Mouse (Mus musculus): ENCODE data around the gene Adamtsl1. TPM values are rescaled to one million over a fixed set of nuclear protein-coding genes. Genes with fewer than 3 reads are reported as not detected.

Adamtsl1 gene
- polyA plus RNA-seq, 1 experiment from 2014 or later = 3.1 TPM

DNA sequence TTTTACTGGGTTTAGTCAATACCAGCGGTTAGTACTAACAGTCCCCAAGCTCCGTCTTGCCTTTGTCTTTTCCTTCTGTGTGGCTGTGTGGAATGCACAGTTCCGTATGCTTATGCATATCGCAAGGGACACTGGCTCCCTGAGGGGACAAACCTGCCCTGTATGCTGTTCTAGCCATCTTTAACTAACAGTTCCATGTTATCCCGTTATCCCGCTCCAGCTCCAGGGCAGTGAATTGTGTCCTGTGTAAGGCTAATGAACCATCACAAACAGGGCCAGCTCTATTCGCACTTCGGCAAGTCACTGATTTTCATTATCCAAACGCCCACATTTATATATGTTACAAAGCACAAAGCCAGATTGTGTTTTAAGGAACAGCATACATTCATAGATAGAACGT is 656.8 kb downstream of the Adamtsl1 start:
- ATAC-seq = no peak
- Histone ChIP-seq H3K27ac (ENCODE audit: low read depth, low read length) (no peak overlapping the region), H3K36me3 (ENCODE audit: control insufficient read depth, insufficient read depth) (no peaks in the 10 kb centered on the region), H3K27me3 (replicated peaks; ENCODE audit: control insufficient read depth, insufficient read depth, low read length) (no peaks in the 10 kb centered on the region), H3K4me1 (replicated peaks; ENCODE audit: control insufficient read depth, insufficient read depth, low read length) (no peaks in the 10 kb centered on the region), H3K9me3 (ENCODE audit: control insufficient read depth) (no peaks in the 10 kb centered on the region), H3K9ac (ENCODE audit: low read depth, low read length) (no peak overlapping the region), H3K4me2 (replicated peaks; ENCODE audit: low read depth) (no peak overlapping the region), H3K4me3 (ENCODE audit: low read depth, low read length) (no peak overlapping the region)
- 93% methylated on average over 10 of the region's 10 CpGs for WGBS
- TF ChIP-seq CTCF (IDR thresholded peaks at IDR 0.05; ENCODE audit: low read depth) = no peak

DNA sequence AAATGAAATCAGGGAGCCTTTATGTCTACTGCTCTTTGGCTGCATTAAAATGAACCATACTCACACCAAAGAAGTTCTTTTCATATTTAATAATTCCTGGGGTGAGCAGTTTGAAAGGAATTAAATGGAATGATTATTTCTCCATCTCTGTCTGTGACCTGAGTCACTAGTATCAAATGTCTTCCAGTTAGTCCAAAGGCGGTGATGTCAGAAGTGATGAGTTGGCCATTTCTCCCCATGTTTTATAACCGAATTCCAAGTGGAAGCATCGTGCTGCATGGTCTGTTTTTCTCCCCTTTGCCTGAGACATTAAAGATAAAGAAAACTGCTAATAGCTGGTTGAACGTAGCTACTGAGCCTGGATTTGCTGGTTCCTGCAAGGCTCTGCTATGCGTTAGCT is 657.5 kb downstream of the Adamtsl1 start:
- Histone ChIP-seq H3K27me3 (replicated peaks; ENCODE audit: control insufficient read depth, insufficient read depth, low read length) (no peaks in the 10 kb centered on the region), H3K9ac (ENCODE audit: low read depth, low read length) (no peak overlapping the region), H3K27ac (ENCODE audit: low read depth, low read length) (no peak overlapping the region), H3K4me1 (replicated peaks; ENCODE audit: control insufficient read depth, insufficient read depth, low read length) (no peaks in the 10 kb centered on the region), H3K9me3 (ENCODE audit: control insufficient read depth) (no peaks in the 10 kb centered on the region), H3K36me3 (ENCODE audit: control insufficient read depth, insufficient read depth) (no peaks in the 10 kb centered on the region), H3K4me3 (ENCODE audit: low read depth, low read length) (no peak overlapping the region), H3K4me2 (replicated peaks; ENCODE audit: low read depth) (no peak overlapping the region)
- TF ChIP-seq CTCF (IDR thresholded peaks at IDR 0.05; ENCODE audit: low read depth) = no peak
- WGBS = 75% methylated on average over 5 of the region's 5 CpGs
- no peak for ATAC-seq

DNA sequence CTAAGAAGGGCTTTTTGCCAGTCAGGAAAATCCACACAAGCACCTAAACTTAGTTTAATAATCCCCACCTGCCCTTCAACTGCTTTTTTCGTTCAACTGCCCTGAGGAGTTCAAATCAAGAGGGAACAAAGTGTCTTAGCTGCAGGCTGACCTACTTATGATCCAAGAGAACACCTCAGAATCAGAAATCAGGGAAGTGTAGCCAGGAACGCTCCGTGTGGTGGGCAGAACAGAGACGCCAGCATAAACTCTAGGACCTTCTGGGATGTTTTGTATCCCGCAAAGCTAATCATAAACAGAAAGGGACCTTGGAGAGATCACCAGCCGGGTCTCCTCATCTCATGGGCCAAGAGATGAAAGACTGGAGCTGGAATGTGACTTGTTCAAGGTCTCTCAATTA is 663.5 kb downstream of the Adamtsl1 start:
- no peak for TF ChIP-seq CTCF (IDR thresholded peaks at IDR 0.05; ENCODE audit: low read depth)
- ATAC-seq = no peak
- 80% methylated on average over 6 of the region's 6 CpGs for WGBS

GRCm38 (mm10) chr4:86178116-86178515 is 664.1 kb downstream of the Adamtsl1 start:
- Histone ChIP-seq H3K27ac (ENCODE audit: low read depth, low read length) (no peak overlapping the region), H3K4me2 (replicated peaks; ENCODE audit: low read depth) (no peak overlapping the region), H3K9ac (ENCODE audit: low read depth, low read length) (no peak overlapping the region), H3K4me1 (replicated peaks; ENCODE audit: control insufficient read depth, insufficient read depth, low read length) (no peaks in the 10 kb centered on the region), H3K27me3 (replicated peaks; ENCODE audit: control insufficient read depth, insufficient read depth, low read length) (no peaks in the 10 kb centered on the region), H3K4me3 (ENCODE audit: low read depth, low read length) (no peak overlapping the region), H3K9me3 (ENCODE audit: control insufficient read depth) (no peaks in the 10 kb centered on the region), H3K36me3 (ENCODE audit: control insufficient read depth, insufficient read depth) (no peaks in the 10 kb centered on the region)
- WGBS = 87% methylated on average over 14 of the region's 14 CpGs
- ATAC-seq = no peak
- TF ChIP-seq CTCF (IDR thresholded peaks at IDR 0.05; ENCODE audit: low read depth) = no peak

More for the DNA sequence above, 663.5 kb downstream of the Adamtsl1 start:
- Histone ChIP-seq H3K9me3 (ENCODE audit: control insufficient read depth) (no peaks in the 10 kb centered on the region), H3K4me3 (ENCODE audit: low read depth, low read length) (no peak overlapping the region), H3K4me1 (replicated peaks; ENCODE audit: control insufficient read depth, insufficient read depth, low read length) (no peaks in the 10 kb centered on the region), H3K27me3 (replicated peaks; ENCODE audit: control insufficient read depth, insufficient read depth, low read length) (no peaks in the 10 kb centered on the region), H3K9ac (ENCODE audit: low read depth, low read length) (no peak overlapping the region), H3K27ac (ENCODE audit: low read depth, low read length) (no peak overlapping the region), H3K4me2 (replicated peaks; ENCODE audit: low read depth) (no peak overlapping the region), H3K36me3 (ENCODE audit: control insufficient read depth, insufficient read depth) (no peaks in the 10 kb centered on the region)

GRCm38 (mm10) chr4:86183701-86184173 is 669.8 kb downstream of the Adamtsl1 start:
- H3K4me2 ChIP-seq (replicated peaks; ENCODE audit: low read depth) = no peak overlapping the region
- H3K4me1 ChIP-seq (replicated peaks; ENCODE audit: control insufficient read depth, insufficient read depth, low read length) = no peaks in the 10 kb centered on the region
- H3K36me3 ChIP-seq (ENCODE audit: control insufficient read depth, insufficient read depth) = no peaks in the 10 kb centered on the region
- 40% methylated on average over 1 of the region's 1 CpGs for WGBS
- no peak for ATAC-seq
- no peaks in the 10 kb centered on the region for H3K27me3 ChIP-seq (replicated peaks; ENCODE audit: control insufficient read depth, insufficient read depth, low read length)
- H3K9me3 ChIP-seq (ENCODE audit: control insufficient read depth) = no peaks in the 10 kb centered on the region
- no peak overlapping the region for H3K9ac ChIP-seq (ENCODE audit: low read depth, low read length)
- no peak overlapping the region for H3K4me3 ChIP-seq (ENCODE audit: low read depth, low read length)
- H3K27ac ChIP-seq (ENCODE audit: low read depth, low read length) = no peak overlapping the region
- no peak for TF ChIP-seq CTCF (IDR thresholded peaks at IDR 0.05; ENCODE audit: low read depth)

GRCm38 (mm10) chr4:86189853-86190252 is 675.9 kb downstream of the Adamtsl1 start:
- Histone ChIP-seq H3K4me3 (ENCODE audit: low read depth, low read length) (no peak overlapping the region), H3K27me3 (replicated peaks; ENCODE audit: control insufficient read depth, insufficient read depth, low read length) (no peaks in the 10 kb centered on the region), H3K9ac (ENCODE audit: low read depth, low read length) (no peak overlapping the region), H3K27ac (ENCODE audit: low read depth, low read length) (no peak overlapping the region), H3K9me3 (ENCODE audit: control insufficient read depth) (no peaks in the 10 kb centered on the region), H3K4me1 (replicated peaks; ENCODE audit: control insufficient read depth, insufficient read depth, low read length) (no peaks in the 10 kb centered on the region), H3K4me2 (replicated peaks; ENCODE audit: low read depth) (no peak overlapping the region), H3K36me3 (ENCODE audit: control insufficient read depth, insufficient read depth) (no peaks in the 10 kb centered on the region)
- TF ChIP-seq CTCF (IDR thresholded peaks at IDR 0.05; ENCODE audit: low read depth) = no peak
- ATAC-seq = no peak
- WGBS = 41% methylated on average over 2 of the region's 2 CpGs

GRCm38 (mm10) chr4:86191195-86191594 is 677.2 kb downstream of the Adamtsl1 start:
- no peak overlapping the region for H3K27ac ChIP-seq (ENCODE audit: low read depth, low read length)
- no peaks in the 10 kb centered on the region for H3K27me3 ChIP-seq (replicated peaks; ENCODE audit: control insufficient read depth, insufficient read depth, low read length)
- H3K4me2 ChIP-seq (replicated peaks; ENCODE audit: low read depth) = no peak overlapping the region
- 74% methylated on average over 5 of the region's 5 CpGs for WGBS
- H3K4me3 ChIP-seq (ENCODE audit: low read depth, low read length) = no peak overlapping the region
- no peak for ATAC-seq
- no peaks in the 10 kb centered on the region for H3K36me3 ChIP-seq (ENCODE audit: control insufficient read depth, insufficient read depth)
- no peaks in the 10 kb centered on the region for H3K9me3 ChIP-seq (ENCODE audit: control insufficient read depth)
- TF ChIP-seq CTCF (IDR thresholded peaks at IDR 0.05; ENCODE audit: low read depth) = no peak
- H3K4me1 ChIP-seq (replicated peaks; ENCODE audit: control insufficient read depth, insufficient read depth, low read length) = no peaks in the 10 kb centered on the region
- no peak overlapping the region for H3K9ac ChIP-seq (ENCODE audit: low read depth, low read length)

Measured in intestine, postnatal 0 days (tissue).